Mouse (Mus musculus): ENCODE measurements around the gene Btbd35f25. TPM values are rescaled to one million over a fixed set of nuclear protein-coding genes. Genes with fewer than 3 reads are reported as not detected.
A peak's percentile ranks its signal among the peaks of the same experiment; 100 is the strongest.
"Not testable (repeated sequence)": the region's sequence is repeated elsewhere in the genome, so short reads cannot be mapped to it uniquely, and the experiment has no call there.

Gene Btbd35f25
- total RNA-seq (2012; rRNA removed) (not detected in 2 replicates), polyA plus RNA-seq (2012; ENCODE audit: insufficient read depth in 1 of 2, insufficient read length in 2 of 2, low read depth in 1 of 2, low replicate concordance in 2 of 2, missing spikeins in 1 of 2) (not detected)

GRCm38 (mm10) chrX:31717056-31717455 is at the start of gene Btbd35f25:
Btbd35f25 (minus strand) TSS chrX:31717156.
- H3K9ac ChIP-seq (ENCODE audit: control insufficient read depth, low read depth, low read length, poor library complexity, severe bottlenecking); H3K27me3 ChIP-seq (ENCODE audit: control insufficient read depth in 1 of 2, insufficient read depth in 2 of 2, low read length in 2 of 2); DNase-seq (ENCODE audit: low read depth, low spot score); H3K27ac ChIP-seq (ENCODE audit: control insufficient read depth, low read depth, low read length); H3K9me3 ChIP-seq (replicated peaks; ENCODE audit: insufficient read depth, low read length); H3K4me1 ChIP-seq (ENCODE audit: control insufficient read depth in 1 of 2, insufficient read depth in 2 of 2, low read length in 2 of 2); H3K4me3 ChIP-seq (ENCODE audit: control insufficient read depth in 1 of 2, insufficient read depth in 1 of 2, low read depth in 2 of 2, low read length in 2 of 2); H3K79me2 ChIP-seq (ENCODE audit: control insufficient read depth, insufficient read depth, low read length, poor library complexity); H3K36me3 ChIP-seq (ENCODE audit: control insufficient read depth in 1 of 2, insufficient read depth in 2 of 2, low read length in 2 of 2): not testable (repeated sequence)

- Histone ChIP-seq H3K79me2 (ENCODE audit: control insufficient read depth, insufficient read depth, low read length, poor library complexity) (no peaks in the 10 kb centered on the region), H3K9me3 (replicated peaks; ENCODE audit: insufficient read depth, low read length) (no peaks in the 10 kb centered on the region)
- peak; percentile 2 for DNase-seq (ENCODE audit: low read depth, low spot score)
Observed at GRCm38 (mm10) chrX:31766255-31766654, 49.3 kb upstream of the Btbd35f25 start.

GRCm38 (mm10) chrX:31764001-31764400 is 47.0 kb upstream of the Btbd35f25 start:
- TF ChIP-seq TCF12 (IDR thresholded peaks at IDR 0.05; ENCODE audit: low read depth, low read length) (no peak), JUND (IDR thresholded peaks at IDR 0.05; ENCODE audit: low read depth, low read length) (no peak), GABPA (IDR thresholded peaks at IDR 0.05; ENCODE audit: low read depth, low read length) (no peak), POLR2A (IDR thresholded peaks at IDR 0.05; ENCODE audit: control insufficient read depth in 1 of 2, insufficient read depth in 1 of 2, low read depth in 1 of 2, low read length in 2 of 2, poor library complexity in 1 of 2) (no peak), SIN3A (IDR thresholded peaks at IDR 0.05; ENCODE audit: low read length) (no peak), NELFE (IDR thresholded peaks at IDR 0.05; ENCODE audit: low read depth, low read length) (no peak), MAZ (IDR thresholded peaks at IDR 0.05; ENCODE audit: low read depth, low read length) (no peak), POLR2AphosphoS2 (IDR thresholded peaks at IDR 0.05; ENCODE audit: low read length) (no peak)
- no peaks in the 10 kb centered on the region for H3K4me1 ChIP-seq (ENCODE audit: control insufficient read depth in 1 of 2, insufficient read depth in 2 of 2, low read length in 2 of 2)
- H3K27me3 ChIP-seq (ENCODE audit: control insufficient read depth in 1 of 2, insufficient read depth in 2 of 2, low read length in 2 of 2) = no peaks in the 10 kb centered on the region
- no peaks in the 10 kb centered on the region for H3K79me2 ChIP-seq (ENCODE audit: control insufficient read depth, insufficient read depth, low read length, poor library complexity)
- DNase-seq (ENCODE audit: low read depth, low spot score) = peak; percentile 1
- H3K9ac ChIP-seq (ENCODE audit: control insufficient read depth, low read depth, low read length, poor library complexity, severe bottlenecking) = no peak overlapping the region
- no peak overlapping the region for H3K4me3 ChIP-seq (ENCODE audit: control insufficient read depth in 1 of 2, insufficient read depth in 1 of 2, low read depth in 2 of 2, low read length in 2 of 2)
- H3K9me3 ChIP-seq (replicated peaks; ENCODE audit: insufficient read depth, low read length) = no peaks in the 10 kb centered on the region
- no peaks in the 10 kb centered on the region for H3K36me3 ChIP-seq (ENCODE audit: control insufficient read depth in 1 of 2, insufficient read depth in 2 of 2, low read length in 2 of 2)
- no peak overlapping the region for H3K27ac ChIP-seq (ENCODE audit: control insufficient read depth, low read depth, low read length)

More at GRCm38 (mm10) chrX:31766255-31766654, 49.3 kb upstream of the Btbd35f25 start:
- Histone ChIP-seq H3K27me3 (ENCODE audit: control insufficient read depth in 1 of 2, insufficient read depth in 2 of 2, low read length in 2 of 2) (no peaks in the 10 kb centered on the region), H3K36me3 (ENCODE audit: control insufficient read depth in 1 of 2, insufficient read depth in 2 of 2, low read length in 2 of 2) (no peaks in the 10 kb centered on the region), H3K9ac (ENCODE audit: control insufficient read depth, low read depth, low read length, poor library complexity, severe bottlenecking) (no peak overlapping the region), H3K27ac (ENCODE audit: control insufficient read depth, low read depth, low read length) (no peak overlapping the region), H3K4me1 (ENCODE audit: control insufficient read depth in 1 of 2, insufficient read depth in 2 of 2, low read length in 2 of 2) (no peaks in the 10 kb centered on the region), H3K4me3 (ENCODE audit: control insufficient read depth in 1 of 2, insufficient read depth in 1 of 2, low read depth in 2 of 2, low read length in 2 of 2) (no peak overlapping the region)
- TF ChIP-seq MYC (IDR thresholded peaks at IDR 0.05; ENCODE audit: low read depth, low read length) = no peak

- Histone ChIP-seq H3K27me3 (ENCODE audit: control insufficient read depth in 1 of 2, insufficient read depth in 2 of 2, low read length in 2 of 2) (no peaks in the 10 kb centered on the region), H3K9me3 (replicated peaks; ENCODE audit: insufficient read depth, low read length) (no peaks in the 10 kb centered on the region), H3K79me2 (ENCODE audit: control insufficient read depth, insufficient read depth, low read length, poor library complexity) (no peaks in the 10 kb centered on the region), H3K4me1 (ENCODE audit: control insufficient read depth in 1 of 2, insufficient read depth in 2 of 2, low read length in 2 of 2) (no peaks in the 10 kb centered on the region), H3K27ac (ENCODE audit: control insufficient read depth, low read depth, low read length) (no peak overlapping the region), H3K4me3 (ENCODE audit: control insufficient read depth in 1 of 2, insufficient read depth in 1 of 2, low read depth in 2 of 2, low read length in 2 of 2) (no peak overlapping the region), H3K9ac (ENCODE audit: control insufficient read depth, low read depth, low read length, poor library complexity, severe bottlenecking) (no peak overlapping the region), H3K36me3 (ENCODE audit: control insufficient read depth in 1 of 2, insufficient read depth in 2 of 2, low read length in 2 of 2) (no peaks in the 10 kb centered on the region)
- DNase-seq (ENCODE audit: low read depth, low spot score) = no peak
- no peak for TF ChIP-seq MAZ (IDR thresholded peaks at IDR 0.05; ENCODE audit: low read depth, low read length)
- no peak for TF ChIP-seq POLR2AphosphoS5 (IDR thresholded peaks at IDR 0.05; ENCODE audit: borderline replicate concordance, low read depth, low read length)
- no peak for TF ChIP-seq NRF1 (IDR thresholded peaks at IDR 0.05; ENCODE audit: insufficient read depth, low read depth, low read length, poor library complexity, severe bottlenecking)
- no peak for TF ChIP-seq SIN3A (IDR thresholded peaks at IDR 0.05; ENCODE audit: low read length)
- no peak for TF ChIP-seq BHLHE40 (IDR thresholded peaks at IDR 0.05; ENCODE audit: borderline replicate concordance, low read depth, low read length)
- TF ChIP-seq E2F4 (IDR thresholded peaks at IDR 0.05; ENCODE audit: borderline replicate concordance, low read depth, low read length) = no peak
- no peak for TF ChIP-seq MEF2A (IDR thresholded peaks at IDR 0.05; ENCODE audit: extremely low read depth, insufficient replicate concordance, low read depth, low read length, poor library complexity, severe bottlenecking)
- no peak for TF ChIP-seq HCFC1 (IDR thresholded peaks at IDR 0.05; ENCODE audit: low read depth, low read length)
- TF ChIP-seq USF2 (IDR thresholded peaks at IDR 0.05; ENCODE audit: borderline replicate concordance in 1 of 2, insufficient read depth in 1 of 2, low read depth in 1 of 2, low read length in 2 of 2) = no peak
- no peak for TF ChIP-seq ELF1 (IDR thresholded peaks at IDR 0.05; ENCODE audit: low read depth, low read length)
- TF ChIP-seq UBTF (IDR thresholded peaks at IDR 0.05; ENCODE audit: borderline replicate concordance, insufficient read depth, low read depth, low read length) = no peak
- no peak for TF ChIP-seq POLR2A (IDR thresholded peaks at IDR 0.05; ENCODE audit: control insufficient read depth in 1 of 2, insufficient read depth in 1 of 2, low read depth in 1 of 2, low read length in 2 of 2, poor library complexity in 1 of 2)
Observed at GRCm38 (mm10) chrX:31745079-31745478, 28.1 kb upstream of the Btbd35f25 start.

All from MEL (cell line).